Mouse (Mus musculus): Measurements from ENCODE around the gene Oas1e. TPM values are rescaled to one million over a fixed set of nuclear protein-coding genes. Genes with fewer than 3 reads are reported as not detected.

The Oas1e gene
- not detected in 2 replicates for polyA plus RNA-seq (2012; ENCODE audit: low replicate concordance)

GRCm38 (mm10) chr5:120795480-120796034 is at the start of gene Oas1e:
Gene Oas1e (minus strand): TSS chr5:120795530.

GRCm38 (mm10) chr5:120811951-120812819 is 16.9 kb upstream of the Oas1e start, which contains the start of gene Oas1c:
Gene Oas1c (minus strand): TSS chr5:120812514.

DNA sequence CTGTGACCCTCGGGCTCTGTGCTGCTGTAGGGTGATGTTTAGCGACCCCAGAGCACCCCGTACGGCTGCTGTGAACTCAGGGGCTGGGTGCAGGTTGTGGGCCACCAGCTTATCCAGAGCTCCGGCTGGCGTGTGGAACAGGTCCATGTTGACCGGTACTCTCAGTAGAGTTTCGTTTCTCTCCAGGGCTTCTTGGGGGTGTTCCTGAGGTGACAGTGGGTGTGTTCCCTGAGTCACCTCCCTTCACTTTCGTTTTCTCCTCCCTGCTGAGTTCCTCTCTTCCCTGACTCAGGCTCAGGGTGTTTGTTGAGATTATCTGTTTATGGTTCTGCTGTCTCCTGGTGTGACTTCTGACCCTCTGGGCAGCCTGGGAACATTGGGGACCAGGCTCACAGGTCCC is 17.9 kb downstream of the Oas1e start, which contains the start of gene Oas3:
Gene Oas3 (minus strand): TSS at position 184 of the 400 bp plus-strand sequence.

GRCm38 (mm10) chr5:120749688-120750087 is 45.6 kb downstream of the Oas1e start, which contains the start of gene Oas2:
Gene Oas2 (minus strand): TSS chr5:120749853.

Other genes with a start within 250 kb of the Oas1e start
- 52.8 and 62.7 TPM in 2 replicates for gene Tpcn1, start 206.9 kb downstream of the Oas1e start, polyA plus RNA-seq (2012; ENCODE audit: low replicate concordance)
- 0.86 and 2.0 TPM in 2 replicates for gene Iqcd, start 206.5 kb downstream of the Oas1e start, polyA plus RNA-seq (2012; ENCODE audit: low replicate concordance)
- 16.3 and 22.7 TPM in 2 replicates for gene Rita1, start 182.9 kb downstream of the Oas1e start, polyA plus RNA-seq (2012; ENCODE audit: low replicate concordance)
- gene Ddx54, start 182.8 kb downstream of the Oas1e start, polyA plus RNA-seq (2012; ENCODE audit: low replicate concordance) = 142 and 167 TPM in 2 replicates
- 0.13 TPM in 1 of 2 replicates, not detected in the other for gene Cfap73, start 161.3 kb downstream of the Oas1e start, polyA plus RNA-seq (2012; ENCODE audit: low replicate concordance)
- 29.1 and 49.9 TPM in 2 replicates for gene Rasal1, start 146.7 kb downstream of the Oas1e start, polyA plus RNA-seq (2012; ENCODE audit: low replicate concordance)
- 290 and 657 TPM in 2 replicates for gene Dtx1, start 83.6 kb downstream of the Oas1e start, polyA plus RNA-seq (2012; ENCODE audit: low replicate concordance)
- 0.76 and 1.1 TPM in 2 replicates for gene Oas2, start 45.7 kb downstream of the Oas1e start, polyA plus RNA-seq (2012; ENCODE audit: low replicate concordance)
- gene Oas3, start 17.9 kb downstream of the Oas1e start, polyA plus RNA-seq (2012; ENCODE audit: low replicate concordance) = 13.5 and 15.3 TPM in 2 replicates
- gene Oas1c, start 17.0 kb upstream of the Oas1e start, polyA plus RNA-seq (2012; ENCODE audit: low replicate concordance) = 1.2 and 1.4 TPM in 2 replicates
- gene Oas1f, start 51.8 kb upstream of the Oas1e start, polyA plus RNA-seq (2012; ENCODE audit: low replicate concordance) = not detected in 2 replicates
- gene Oas1h, start 65.9 kb upstream of the Oas1e start, polyA plus RNA-seq (2012; ENCODE audit: low replicate concordance) = not detected in 2 replicates
- gene Oas1g, start 92.1 kb upstream of the Oas1e start, polyA plus RNA-seq (2012; ENCODE audit: low replicate concordance) = 0.57 and 0.79 TPM in 2 replicates
- gene Oas1a, start 112.0 kb upstream of the Oas1e start, polyA plus RNA-seq (2012; ENCODE audit: low replicate concordance) = 4.7 and 7.9 TPM in 2 replicates
- not detected in 2 replicates for gene Oas1d, start 119.0 kb upstream of the Oas1e start, polyA plus RNA-seq (2012; ENCODE audit: low replicate concordance)
- 0.13 TPM in 1 of 2 replicates, not detected in the other for gene Rph3a, start 214.6 kb upstream of the Oas1e start, polyA plus RNA-seq (2012; ENCODE audit: low replicate concordance)

Measured in hematopoietic multipotent progenitor cell, adult 10-12 weeks (in vitro differentiated cells).